Mouse (Mus musculus) intestine, embryonic 15.5 days (tissue): ENCODE data around the gene Tes3-ps. TPM values are rescaled to one million over a fixed set of nuclear protein-coding genes. Genes with fewer than 3 reads are reported as not detected.

Source experiments
- ATAC-seq: fragments of 200-750 bp; cut with Nextera tagmentation; 2 replicates; pipeline ENCODE4 v1.8.0; 2017; ENCODE audit warnings: moderate TSS enrichment, moderate library complexity
- H3K27ac ChIP-seq: fragments of 300-500 bp; sonication (generic); 2 replicates; pipeline ENCODE4 v1.5.1; 2015; ENCODE audit warnings: mild to moderate bottlenecking, inconsistent platforms
- H3K27me3 ChIP-seq: fragments of 300-500 bp; sonication (generic); replicated peaks from 2 replicates; pipeline ENCODE4 v1.6.1; 2015; ENCODE audit warnings: inconsistent platforms
- H3K36me3 ChIP-seq: fragments of 300-500 bp; sonication (generic); 2 replicates; pipeline ENCODE4 v1.6.1; 2015; ENCODE audit warnings: inconsistent platforms
- H3K4me1 ChIP-seq: fragments of 300-500 bp; sonication (generic); replicated peaks from 2 replicates; pipeline ENCODE4 v1.6.1; 2015; ENCODE audit warnings: inconsistent platforms
- H3K4me2 ChIP-seq: fragments of 300-500 bp; sonication (generic); replicated peaks from 2 replicates; pipeline ENCODE4 v1.6.1; 2015; ENCODE audit warnings: mild to moderate bottlenecking, inconsistent platforms
- H3K4me3 ChIP-seq: fragments of 300-500 bp; sonication (generic); replicated peaks from 2 replicates; pipeline ENCODE4 v1.5.1; 2015; ENCODE audit warnings: inconsistent platforms
- H3K9ac ChIP-seq: fragments of 300-500 bp; sonication (generic); 2 replicates; pipeline ENCODE4 v1.6.1; 2015; ENCODE audit warnings: inconsistent platforms
- H3K9me3 ChIP-seq: fragments of 300-500 bp; sonication (generic); 2 replicates; pipeline ENCODE4 v1.6.1; 2016; ENCODE audit warnings: inconsistent platforms
- WGBS: fragments of 180-500 bp; shearing (Covaris S2); methylation state at CpG from one replicate; pipeline ENCODE4 v1.1.7; 2015; 5-methylcytosine and 5-hydroxymethylcytosine counted together
- polyA plus RNA-seq: library from polyadenylated mRNA; unstranded; fragments of >200 nt; fragmentation: Nextera tagmentation; extraction: Ambion mirVana; gene quantifications from 2 replicates; pipeline ENCODE4 v1.2.1, GENCODE M21; 2015

Gene Tes3-ps
- polyA plus RNA-seq, result 0.68 and 0.77 TPM in 2 replicates

DNA sequence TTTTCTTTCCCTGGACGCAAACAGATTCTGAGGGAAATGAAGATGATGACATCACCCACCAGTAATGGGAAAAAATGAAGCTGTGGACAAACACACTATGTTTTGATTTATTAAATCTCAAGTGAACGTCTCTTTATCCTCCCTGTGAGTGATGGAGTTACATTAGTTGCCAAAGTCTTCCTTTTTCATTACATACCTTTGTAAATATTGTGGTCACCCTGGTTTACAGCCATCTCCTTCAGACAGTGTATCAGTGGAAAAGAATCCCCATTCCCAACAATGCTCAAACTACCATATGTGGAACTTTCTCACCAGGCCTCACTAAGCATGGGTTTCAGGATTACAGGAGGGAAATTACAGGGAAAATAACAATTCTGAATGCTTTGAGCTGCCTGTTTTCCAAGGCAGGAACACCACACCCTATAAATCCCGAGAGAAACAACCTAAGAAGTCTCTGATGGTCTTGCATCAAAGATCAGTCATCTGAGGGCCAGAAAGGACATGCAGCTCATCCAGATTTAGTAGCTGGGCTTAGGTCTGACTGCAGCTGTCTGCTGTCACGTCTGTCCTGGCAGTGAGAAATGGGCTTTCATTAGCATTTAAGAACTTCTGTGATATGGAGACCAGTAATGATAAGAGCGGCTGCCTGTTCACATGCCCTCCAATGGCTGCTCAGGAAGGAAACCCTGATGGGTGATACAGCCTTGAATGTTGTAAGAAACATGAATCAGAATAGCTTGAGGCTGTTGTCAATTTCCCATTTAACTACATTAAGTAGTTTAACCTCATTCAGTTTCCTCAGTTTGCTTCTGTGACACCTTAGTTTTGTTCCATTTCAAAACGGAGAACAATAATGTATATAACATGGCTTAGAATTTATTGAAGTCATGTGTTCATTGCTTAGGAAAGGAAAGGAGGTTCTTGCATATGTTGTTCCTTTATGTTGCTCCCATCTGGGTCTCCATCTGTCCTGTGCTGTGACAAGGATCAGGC, at the start of gene Tes3-ps:
Tes3-ps (plus strand) TSS at position 943 of the 993 bp plus-strand sequence.
- no peaks in the 10 kb centered on the region for H3K27me3 ChIP-seq
- no peaks in the 10 kb centered on the region for H3K36me3 ChIP-seq
- no peak within 1 kb of the TSS for H3K4me3 ChIP-seq
- ATAC-seq, result no peak
- no peak within 1 kb of the TSS for H3K27ac ChIP-seq
- whole genome bisulfite sequencing, result 62% methylated on average over 6 of the region's 6 CpGs
- no peak within 1 kb of the TSS for H3K9ac ChIP-seq
- no peaks in the 10 kb centered on the region for H3K9me3 ChIP-seq
- H3K4me1 ChIP-seq, result no peaks in the 10 kb centered on the region
- no peak within 1 kb of the TSS for H3K4me2 ChIP-seq

DNA sequence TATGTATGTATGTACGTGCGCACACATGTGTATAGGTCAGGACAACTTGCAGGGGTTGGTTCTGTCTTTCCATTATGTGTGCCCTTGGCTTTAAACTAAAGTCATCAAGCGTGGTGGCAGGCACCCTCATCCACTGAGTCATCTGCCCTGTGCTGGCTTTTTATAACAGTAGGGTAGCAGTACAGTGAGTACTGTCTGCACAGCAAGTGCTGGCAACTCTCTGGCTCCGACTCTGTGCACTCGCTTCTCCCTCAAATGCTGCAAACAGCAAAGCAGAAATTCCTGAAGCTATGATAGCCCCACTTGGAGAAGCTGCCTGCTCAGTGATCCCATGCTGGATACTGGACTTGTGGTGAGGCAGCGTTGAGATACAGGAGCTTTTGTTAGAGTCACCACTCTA, 48.7 kb upstream of the Tes3-ps start:
- no peak for ATAC-seq
- Histone ChIP-seq H3K27me3 (no peaks in the 10 kb centered on the region), H3K4me2 (no peak overlapping the region), H3K4me3 (no peak overlapping the region), H3K9ac (no peak overlapping the region), H3K27ac (no peak overlapping the region), H3K36me3 (peaks cover 14% of the 10 kb centered on the region), H3K9me3 (no peaks in the 10 kb centered on the region), H3K4me1 (no peaks in the 10 kb centered on the region)
- 94% methylated on average over 6 of the region's 6 CpGs for WGBS

DNA sequence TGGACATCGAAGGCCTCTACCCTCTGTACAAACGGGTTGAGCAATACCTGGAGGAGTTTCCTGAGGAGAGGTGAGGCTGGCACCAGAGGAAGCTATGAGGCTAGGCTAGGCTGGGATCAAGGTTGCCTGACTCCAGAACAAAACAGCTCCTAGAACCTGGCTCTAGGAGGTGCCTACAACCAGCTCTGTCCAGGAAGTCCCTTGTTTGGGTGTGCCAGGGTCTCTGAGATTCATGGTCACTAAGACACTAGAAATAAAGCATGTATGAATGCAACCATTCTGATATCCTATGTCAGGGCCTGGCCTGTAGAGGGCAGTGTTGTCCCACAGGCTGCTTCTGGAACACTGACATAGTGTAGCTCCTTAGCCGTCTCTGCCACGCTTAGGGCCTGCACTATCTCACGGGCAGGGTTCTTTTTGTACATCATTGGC, 43.8 kb upstream of the Tes3-ps start:
- Histone ChIP-seq H3K9ac (no peak overlapping the region), H3K9me3 (no peaks in the 10 kb centered on the region), H3K4me2 (no peak overlapping the region), H3K4me3 (no peak overlapping the region), H3K27ac (no peak overlapping the region), H3K4me1 (no peaks in the 10 kb centered on the region), H3K27me3 (no peaks in the 10 kb centered on the region), H3K36me3 (peaks cover 11% of the 10 kb centered on the region)
- peak; percentile 83 for ATAC-seq
- WGBS, result 41% methylated on average over 5 of the region's 5 CpGs

DNA sequence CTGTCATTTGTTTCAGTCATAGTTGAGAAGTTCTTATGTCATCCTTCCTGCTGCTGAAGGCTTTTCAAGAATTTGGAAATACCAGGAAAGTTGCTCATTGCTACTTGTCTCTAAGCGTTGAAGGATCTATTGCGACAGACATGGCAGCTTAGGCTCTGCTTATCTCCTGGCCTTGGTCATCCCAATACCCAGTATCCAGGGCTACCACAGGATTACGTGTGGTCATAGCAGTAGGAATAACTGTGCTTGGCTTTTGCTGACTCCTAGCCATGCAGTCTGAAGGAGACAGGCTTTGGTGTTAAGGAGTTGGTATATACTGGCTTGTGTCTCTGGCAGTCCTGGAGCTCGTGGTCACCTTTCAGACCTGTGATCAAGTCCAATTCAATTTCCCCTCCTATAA, 32.8 kb upstream of the Tes3-ps start:
- no peaks in the 10 kb centered on the region for H3K9me3 ChIP-seq
- H3K4me1 ChIP-seq, result no peaks in the 10 kb centered on the region
- WGBS, result 85% methylated on average over 4 of the region's 4 CpGs
- H3K4me3 ChIP-seq, result no peak overlapping the region
- H3K4me2 ChIP-seq, result no peak overlapping the region
- H3K27ac ChIP-seq, result no peak overlapping the region
- peaks cover 17% of the 10 kb centered on the region; the same call in 1 of the 2 replicates for H3K36me3 ChIP-seq
- no peak overlapping the region for H3K9ac ChIP-seq
- ATAC-seq, result no peak
- H3K27me3 ChIP-seq, result no peaks in the 10 kb centered on the region

- H3K4me3 ChIP-seq, result no peak overlapping the region
- WGBS, result 66% methylated on average over 5 of the region's 5 CpGs
- ATAC-seq, result no peak
- H3K27ac ChIP-seq, result no peak overlapping the region
- H3K4me1 ChIP-seq, result no peaks in the 10 kb centered on the region
- peaks cover 17% of the 10 kb centered on the region; the same call in 1 of the 2 replicates for H3K36me3 ChIP-seq
- H3K27me3 ChIP-seq, result no peaks in the 10 kb centered on the region
- H3K9me3 ChIP-seq, result no peaks in the 10 kb centered on the region
- no peak overlapping the region for H3K9ac ChIP-seq
- H3K4me2 ChIP-seq, result no peak overlapping the region
Observed at GRCm38 (mm10) chr13:49460692-49461414, 32.3 kb upstream of the Tes3-ps start.

- WGBS, result 83% methylated on average over 15 of the region's 15 CpGs
- H3K9ac ChIP-seq, result no peak overlapping the region
- no peak for ATAC-seq
- no peaks in the 10 kb centered on the region for H3K27me3 ChIP-seq
- H3K4me1 ChIP-seq, result no peaks in the 10 kb centered on the region
- H3K4me3 ChIP-seq, result no peak overlapping the region
- no peaks in the 10 kb centered on the region for H3K9me3 ChIP-seq
- no peak overlapping the region for H3K27ac ChIP-seq
- no peak overlapping the region for H3K4me2 ChIP-seq
- H3K36me3 ChIP-seq, result peaks cover 17% of the 10 kb centered on the region; the same call in 1 of the 2 replicates
Observed at GRCm38 (mm10) chr13:49461458-49462132, 31.5 kb upstream of the Tes3-ps start.

- peaks cover 17% of the 10 kb centered on the region; the same call in 1 of the 2 replicates for H3K36me3 ChIP-seq
- no peaks in the 10 kb centered on the region for H3K4me1 ChIP-seq
- H3K9me3 ChIP-seq, result no peaks in the 10 kb centered on the region
- H3K4me2 ChIP-seq, result no peak overlapping the region
- WGBS, result 91% methylated on average over 2 of the region's 2 CpGs
- ATAC-seq, result no peak
- H3K27ac ChIP-seq, result no peak overlapping the region
- no peaks in the 10 kb centered on the region for H3K27me3 ChIP-seq
- H3K9ac ChIP-seq, result no peak overlapping the region
- no peak overlapping the region for H3K4me3 ChIP-seq
Observed at GRCm38 (mm10) chr13:49462921-49463320, 30.2 kb upstream of the Tes3-ps start.

DNA sequence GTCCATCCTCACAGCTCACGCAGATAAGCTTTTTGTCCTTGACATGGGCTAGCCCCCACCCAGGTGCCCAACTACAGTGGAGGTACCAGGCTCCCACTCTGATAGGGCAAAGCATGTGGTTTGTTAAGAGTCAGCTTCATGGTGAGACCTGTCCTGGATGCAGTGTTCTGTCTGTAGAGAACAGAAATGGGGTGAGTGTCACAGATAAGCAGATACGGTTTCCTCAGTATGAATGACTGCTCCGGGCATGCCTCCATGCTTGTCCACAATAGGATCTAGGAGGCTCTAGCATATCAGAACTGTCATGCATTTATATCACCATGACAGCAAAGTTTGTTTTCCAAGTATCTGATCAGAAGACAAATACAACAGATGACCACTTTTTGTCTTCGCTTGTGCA, 27.2 kb upstream of the Tes3-ps start:
- no peak overlapping the region for H3K4me3 ChIP-seq
- H3K36me3 ChIP-seq, result peaks cover 17% of the 10 kb centered on the region; the same call in 1 of the 2 replicates
- no peaks in the 10 kb centered on the region for H3K4me1 ChIP-seq
- H3K9ac ChIP-seq, result no peak overlapping the region
- H3K27ac ChIP-seq, result no peak overlapping the region
- H3K9me3 ChIP-seq, result no peaks in the 10 kb centered on the region
- WGBS, result 96% methylated on average over 4 of the region's 4 CpGs
- no peaks in the 10 kb centered on the region for H3K27me3 ChIP-seq
- no peak for ATAC-seq
- H3K4me2 ChIP-seq, result no peak overlapping the region

DNA sequence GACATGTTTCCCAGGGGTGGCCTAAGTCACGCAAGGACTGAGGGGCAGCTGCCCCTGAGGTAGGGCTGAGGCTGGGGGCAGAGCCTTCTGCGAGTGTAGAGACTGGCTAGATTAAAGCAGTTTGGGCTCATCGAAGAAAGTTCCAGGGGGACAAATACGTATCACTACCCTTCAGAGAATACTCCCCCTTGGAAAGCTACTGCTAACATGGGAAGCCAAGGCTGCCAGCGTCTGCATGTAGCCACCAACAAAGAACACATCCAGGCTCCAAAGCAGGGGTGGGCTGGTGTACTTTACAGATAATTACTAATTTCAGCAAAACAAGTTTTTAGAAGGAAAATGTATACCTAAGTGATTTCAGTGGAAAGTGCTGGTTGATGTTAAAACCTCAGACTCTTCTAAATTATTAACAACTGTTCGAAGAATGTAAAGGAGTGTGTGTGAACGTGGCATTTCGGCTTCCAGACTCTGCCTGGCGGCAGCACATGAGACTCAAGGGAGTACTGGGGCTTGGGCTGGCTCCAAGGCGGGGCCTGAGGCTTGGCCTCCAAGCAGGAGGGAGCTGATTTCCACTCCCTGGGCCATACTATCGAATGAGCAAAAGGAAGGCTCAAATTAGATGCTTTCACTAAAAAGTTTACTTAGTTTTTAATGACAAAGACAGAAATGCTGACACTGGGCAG, 26.6 kb upstream of the Tes3-ps start:
- H3K4me1 ChIP-seq, result no peaks in the 10 kb centered on the region
- no peak overlapping the region for H3K4me2 ChIP-seq
- H3K27me3 ChIP-seq, result no peaks in the 10 kb centered on the region
- WGBS, result 79% methylated on average over 11 of the region's 11 CpGs
- H3K4me3 ChIP-seq, result no peak overlapping the region
- no peak for ATAC-seq
- H3K9ac ChIP-seq, result no peak overlapping the region
- H3K36me3 ChIP-seq, result peaks cover 17% of the 10 kb centered on the region; the same call in 1 of the 2 replicates
- no peak overlapping the region for H3K27ac ChIP-seq
- H3K9me3 ChIP-seq, result no peaks in the 10 kb centered on the region

DNA sequence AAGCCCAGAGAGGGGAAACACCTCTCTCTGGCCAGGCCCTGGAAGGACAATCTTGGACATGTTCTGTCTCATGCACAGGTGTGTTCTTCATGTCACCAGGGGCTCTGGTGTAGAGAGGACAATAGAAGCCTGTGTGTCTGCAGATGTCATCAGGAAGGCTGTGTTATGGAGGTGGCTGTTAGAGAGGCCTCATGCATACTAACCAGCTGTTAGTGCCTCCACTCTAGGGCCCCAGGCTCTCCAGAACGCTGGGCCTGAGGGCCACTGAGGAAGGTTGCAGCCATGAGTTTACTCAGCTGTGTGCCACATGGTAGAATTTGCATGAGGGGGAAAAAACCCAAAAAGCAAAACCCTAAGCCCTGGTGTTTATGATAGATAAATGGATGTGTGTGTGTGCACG, 25.5 kb upstream of the Tes3-ps start:
- no peak for ATAC-seq
- no peak overlapping the region for H3K4me3 ChIP-seq
- no peak overlapping the region for H3K4me2 ChIP-seq
- peaks cover 14% of the 10 kb centered on the region; the same call in 1 of the 2 replicates for H3K36me3 ChIP-seq
- H3K9me3 ChIP-seq, result no peaks in the 10 kb centered on the region
- WGBS, result 77% methylated on average over 2 of the region's 2 CpGs
- no peak overlapping the region for H3K9ac ChIP-seq
- no peaks in the 10 kb centered on the region for H3K4me1 ChIP-seq
- no peak overlapping the region for H3K27ac ChIP-seq
- H3K27me3 ChIP-seq, result no peaks in the 10 kb centered on the region

DNA sequence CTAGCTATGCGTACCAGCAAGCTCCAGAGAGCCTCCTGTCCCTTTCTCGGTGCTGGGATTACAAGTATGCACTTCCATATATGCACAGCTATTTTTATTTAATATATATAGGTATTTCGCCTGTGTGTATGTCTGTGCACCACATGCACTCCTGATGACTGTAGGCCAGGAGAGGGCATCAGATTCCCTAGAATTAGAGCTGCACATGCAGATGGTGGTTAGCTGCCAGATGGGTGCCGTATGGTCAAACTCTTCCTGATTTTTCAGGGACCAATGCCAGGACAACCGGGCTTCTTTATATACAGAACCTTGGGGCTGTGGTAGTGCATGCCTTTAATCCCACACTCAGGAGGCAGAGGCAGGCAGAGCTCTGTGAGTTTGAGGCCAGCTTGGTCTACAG, 24.1 kb upstream of the Tes3-ps start:
- Histone ChIP-seq H3K9ac (no peak overlapping the region), H3K4me2 (no peak overlapping the region), H3K9me3 (no peaks in the 10 kb centered on the region), H3K4me3 (no peak overlapping the region), H3K27me3 (no peaks in the 10 kb centered on the region), H3K4me1 (no peaks in the 10 kb centered on the region), H3K36me3 (0 out of 2 replicates have a peak, but pooled peaks cover 9% of the 10 kb centered on the region), H3K27ac (no peak overlapping the region)
- WGBS, result 91% methylated on average over 5 of the region's 5 CpGs
- no peak for ATAC-seq
